Mouse (Mus musculus) ES-E14 (cell line): ENCODE data around the gene Rtn4rl1.

Source experiments
- CHD2 ChIP-seq: IDR thresholded peaks from 2 replicates; pipeline ENCODE4 v1.6.1; 2014; ENCODE audit warnings: mild to moderate bottlenecking, low read depth, low read length, inconsistent platforms
- HCFC1 ChIP-seq: IDR thresholded peaks from 2 replicates; pipeline ENCODE4 v1.6.1; 2012; ENCODE audit warnings: low read length, inconsistent platforms, borderline replicate concordance; ENCODE audit not compliant: insufficient read depth
- ZC3H11A ChIP-seq: IDR thresholded peaks from 2 replicates; pipeline ENCODE4 v1.6.1; 2012; ENCODE audit warnings: low read depth, mild to moderate bottlenecking, inconsistent platforms, low read length, borderline replicate concordance

DNA sequence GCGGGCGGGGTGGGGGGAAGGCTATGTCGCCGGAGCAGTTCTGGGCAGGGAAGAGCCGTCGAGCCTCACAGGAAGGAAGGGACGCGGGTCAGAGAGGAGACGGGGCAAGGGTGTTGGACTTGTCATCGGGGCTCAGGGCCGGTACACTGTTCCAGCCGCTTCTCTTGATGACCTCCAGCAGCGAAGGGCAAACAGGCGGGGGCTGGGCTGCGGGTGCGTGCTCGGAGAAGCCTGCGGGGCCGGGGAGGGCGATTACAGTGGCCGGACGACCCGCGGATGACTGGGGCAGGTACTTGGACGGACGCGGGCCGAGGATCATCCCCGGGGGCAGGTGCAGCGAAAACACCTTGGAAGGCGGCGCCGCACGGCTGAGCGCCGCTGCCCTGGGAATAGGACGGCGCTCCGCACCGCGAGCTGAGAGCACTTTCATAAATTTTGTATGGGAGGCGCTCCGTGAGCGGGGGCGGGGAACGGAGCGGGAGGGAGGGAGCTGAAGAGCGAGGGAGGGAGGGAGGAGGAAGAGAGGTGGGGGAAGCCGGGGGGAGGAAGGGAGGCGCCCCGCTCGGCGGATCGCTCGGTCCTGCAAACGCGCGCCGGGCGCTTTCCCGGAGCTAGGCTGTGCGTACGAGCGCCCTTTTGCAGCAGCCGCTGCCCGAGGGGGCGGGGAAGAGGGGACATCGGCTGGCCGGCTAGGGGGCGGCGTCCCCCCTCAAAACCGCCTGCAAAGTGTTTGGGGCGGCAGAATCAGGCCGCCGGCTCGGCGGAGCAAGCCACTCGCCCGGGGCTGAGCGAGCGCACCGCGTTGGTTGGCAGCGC, at the start of gene Rtn4rl1:
- TF ChIP-seq CHD2: no peak
- TF ChIP-seq ZC3H11A: no peak
- no peak for TF ChIP-seq HCFC1
